Mouse (Mus musculus) intestine, embryonic 15.5 days (tissue): ENCODE measurements around the gene Hcfc2. TPM values are rescaled to one million over a fixed set of nuclear protein-coding genes. Genes with fewer than 3 reads are reported as not detected.
A peak's percentile ranks its signal among the peaks of the same experiment; 100 is the strongest.

Source experiments
- ATAC-seq: fragments of 200-750 bp; cut with Nextera tagmentation; 2 replicates; pipeline ENCODE4 v1.8.0; 2017; ENCODE audit warnings: moderate TSS enrichment, moderate library complexity
- H3K27ac ChIP-seq: fragments of 300-500 bp; sonication (generic); 2 replicates; pipeline ENCODE4 v1.5.1; 2015; ENCODE audit warnings: mild to moderate bottlenecking, inconsistent platforms
- H3K27me3 ChIP-seq: fragments of 300-500 bp; sonication (generic); replicated peaks from 2 replicates; pipeline ENCODE4 v1.6.1; 2015; ENCODE audit warnings: inconsistent platforms
- H3K36me3 ChIP-seq: fragments of 300-500 bp; sonication (generic); 2 replicates; pipeline ENCODE4 v1.6.1; 2015; ENCODE audit warnings: inconsistent platforms
- H3K4me1 ChIP-seq: fragments of 300-500 bp; sonication (generic); replicated peaks from 2 replicates; pipeline ENCODE4 v1.6.1; 2015; ENCODE audit warnings: inconsistent platforms
- H3K4me2 ChIP-seq: fragments of 300-500 bp; sonication (generic); replicated peaks from 2 replicates; pipeline ENCODE4 v1.6.1; 2015; ENCODE audit warnings: mild to moderate bottlenecking, inconsistent platforms
- H3K4me3 ChIP-seq: fragments of 300-500 bp; sonication (generic); replicated peaks from 2 replicates; pipeline ENCODE4 v1.5.1; 2015; ENCODE audit warnings: inconsistent platforms
- H3K9ac ChIP-seq: fragments of 300-500 bp; sonication (generic); 2 replicates; pipeline ENCODE4 v1.6.1; 2015; ENCODE audit warnings: inconsistent platforms
- H3K9me3 ChIP-seq: fragments of 300-500 bp; sonication (generic); 2 replicates; pipeline ENCODE4 v1.6.1; 2016; ENCODE audit warnings: inconsistent platforms
- WGBS: fragments of 180-500 bp; shearing (Covaris S2); methylation state at CpG from one replicate; pipeline ENCODE4 v1.1.7; 2015; 5-methylcytosine and 5-hydroxymethylcytosine counted together
- polyA plus RNA-seq: library from polyadenylated mRNA; unstranded; fragments of >200 nt; fragmentation: Nextera tagmentation; extraction: Ambion mirVana; gene quantifications from 2 replicates; pipeline ENCODE4 v1.2.1, GENCODE M21; 2015

Hcfc2 gene
- polyA plus RNA-seq, 1 experiment from 2014 or later: 33.5 TPM

DNA sequence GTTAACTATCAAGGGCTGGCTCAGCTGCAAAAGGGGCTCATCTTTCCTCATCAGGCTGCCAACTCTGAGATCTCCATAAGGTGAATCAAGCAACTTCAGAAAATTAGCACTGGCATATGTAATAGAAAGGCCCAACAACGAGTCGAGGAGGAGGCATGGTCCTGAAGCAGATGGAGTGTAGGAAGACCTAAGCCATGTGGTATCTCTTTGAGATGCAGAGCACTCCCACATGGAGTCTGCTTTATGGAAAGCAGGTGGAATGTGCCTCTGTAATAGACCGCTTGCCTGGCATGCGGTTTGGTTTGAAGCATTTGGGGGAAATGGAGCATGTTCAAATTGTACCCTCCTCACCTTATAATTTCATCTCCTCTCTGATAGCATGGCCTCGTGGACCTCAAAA, 15.2 kb upstream of the Hcfc2 start:
- no peak overlapping the region for H3K27ac ChIP-seq
- no peak overlapping the region for H3K4me3 ChIP-seq
- ATAC-seq: no peak
- H3K9ac ChIP-seq: no peak overlapping the region
- no peaks in the 10 kb centered on the region for H3K4me1 ChIP-seq
- 92% methylated on average over 5 of the region's 5 CpGs for WGBS
- no peaks in the 10 kb centered on the region for H3K9me3 ChIP-seq
- H3K36me3 ChIP-seq: no peaks in the 10 kb centered on the region
- H3K4me2 ChIP-seq: no peak overlapping the region
- no peaks in the 10 kb centered on the region for H3K27me3 ChIP-seq

DNA sequence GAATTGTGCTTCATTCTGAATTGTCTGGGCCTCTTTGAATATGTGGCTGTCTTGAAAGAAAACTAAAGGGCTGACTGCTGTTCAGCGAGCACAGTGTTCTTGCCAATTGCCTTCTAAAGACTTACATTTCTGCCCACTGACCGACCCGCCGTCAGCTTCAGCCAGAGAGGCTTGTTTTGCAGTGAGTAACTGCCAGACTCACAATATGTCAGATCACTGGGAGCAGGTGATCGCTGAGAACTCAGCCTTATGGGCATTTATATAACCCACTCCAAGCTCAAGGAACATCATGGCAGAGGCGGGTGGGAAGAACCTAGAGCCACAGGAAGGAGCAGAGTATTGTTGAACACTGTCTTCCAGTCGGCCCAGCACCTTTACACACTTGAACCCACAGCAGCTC, 14.3 kb upstream of the Hcfc2 start:
- H3K9ac ChIP-seq: no peak overlapping the region
- 84% methylated on average over 7 of the region's 7 CpGs for WGBS
- no peak overlapping the region for H3K4me3 ChIP-seq
- H3K4me1 ChIP-seq: no peaks in the 10 kb centered on the region
- H3K27me3 ChIP-seq: no peaks in the 10 kb centered on the region
- H3K9me3 ChIP-seq: no peaks in the 10 kb centered on the region
- no peaks in the 10 kb centered on the region for H3K36me3 ChIP-seq
- no peak for ATAC-seq
- H3K27ac ChIP-seq: no peak overlapping the region
- no peak overlapping the region for H3K4me2 ChIP-seq

DNA sequence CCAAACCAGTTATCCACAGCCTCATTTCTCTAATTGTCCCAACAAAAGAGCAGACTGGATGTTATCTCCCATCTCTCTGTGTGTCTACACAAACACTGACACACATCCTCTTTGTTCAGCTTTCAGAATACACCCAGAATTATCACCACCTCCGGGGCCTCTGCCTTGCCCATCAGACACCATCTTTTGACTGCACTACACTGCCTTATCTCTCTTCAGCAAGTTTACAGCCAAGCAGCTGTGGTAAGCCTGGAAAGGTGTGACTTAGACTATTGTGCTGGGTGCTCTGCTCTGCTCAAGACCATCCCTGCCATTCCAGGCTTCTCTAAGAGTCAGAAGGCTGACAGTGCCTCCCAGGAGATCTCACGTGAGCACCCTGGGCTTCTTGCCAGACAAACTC, 10.5 kb upstream of the Hcfc2 start:
- Histone ChIP-seq H3K4me2 (no peak overlapping the region), H3K27me3 (no peaks in the 10 kb centered on the region), H3K36me3 (no peaks in the 10 kb centered on the region), H3K9ac (no peak overlapping the region), H3K4me1 (peaks cover under 1% of the 10 kb centered on the region; the same call in 1 of the 2 replicates), H3K27ac (no peak overlapping the region), H3K4me3 (no peak overlapping the region), H3K9me3 (no peaks in the 10 kb centered on the region)
- no peak for ATAC-seq
- WGBS: 59% methylated on average over 2 of the region's 2 CpGs

DNA sequence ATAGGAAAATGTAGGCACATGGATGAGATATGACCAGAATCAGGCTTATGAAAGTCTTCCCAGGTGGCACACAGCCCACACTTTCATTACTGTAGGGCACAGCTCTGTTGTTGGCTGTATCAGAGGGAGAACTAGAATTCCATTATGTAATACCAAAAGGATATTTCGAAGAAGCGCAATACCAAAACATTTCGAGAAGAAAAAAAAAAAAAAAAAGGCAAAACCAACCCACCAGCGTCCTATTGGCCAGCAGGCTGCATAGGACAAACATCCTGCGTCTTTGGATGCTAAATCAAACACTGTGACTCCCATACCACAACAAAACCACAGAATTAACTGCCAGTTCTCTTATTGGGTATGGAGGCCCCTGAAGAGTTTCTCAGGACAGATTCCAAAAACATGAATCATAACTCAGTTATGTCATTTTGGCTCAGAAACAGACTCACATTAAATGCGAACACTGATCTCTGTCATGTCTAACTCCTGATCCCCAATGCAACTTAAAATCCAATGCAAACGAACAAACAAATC, 6.2 kb upstream of the Hcfc2 start:
- peak overlapping the region; percentile 68 for H3K27ac ChIP-seq
- no peaks in the 10 kb centered on the region for H3K36me3 ChIP-seq
- no peaks in the 10 kb centered on the region for H3K27me3 ChIP-seq
- H3K9ac ChIP-seq: no peak overlapping the region
- peak; percentile 12; the same call in 1 of the 2 replicates for ATAC-seq
- peaks cover 7% of the 10 kb centered on the region; the same call in 1 of the 2 replicates for H3K4me1 ChIP-seq
- peak overlapping the region; percentile 61 for H3K4me2 ChIP-seq
- 43% methylated on average over 7 of the region's 7 CpGs for WGBS
- peak overlapping the region; percentile 21 for H3K4me3 ChIP-seq
- H3K9me3 ChIP-seq: no peaks in the 10 kb centered on the region

DNA sequence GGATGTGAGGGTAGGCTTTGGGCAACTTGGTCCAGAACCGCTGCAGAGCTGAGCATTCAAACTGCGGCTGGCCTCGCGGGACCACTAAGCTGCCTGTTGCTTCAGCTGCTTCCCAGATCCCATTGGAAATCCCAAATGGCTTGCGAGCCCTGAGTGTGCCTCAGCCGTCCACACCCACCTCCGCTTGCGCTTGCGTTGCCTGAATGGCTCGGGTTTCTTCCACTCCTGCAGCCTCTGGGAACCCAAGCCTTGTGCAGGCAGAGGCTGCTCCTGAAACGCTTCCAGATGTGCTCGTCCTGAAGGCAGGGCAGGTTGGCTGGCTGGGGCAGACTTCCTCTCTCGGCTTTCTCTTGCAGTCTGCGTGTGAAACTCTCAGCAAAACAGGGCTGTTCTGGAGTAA, 5.5 kb upstream of the Hcfc2 start, which contains the start of gene Glt8d2:
Glt8d2 (minus strand) TSS at position 157 of the 400 bp plus-strand sequence.
- no peaks in the 10 kb centered on the region for H3K36me3 ChIP-seq
- peak within 1 kb of the TSS; percentile 21 for H3K4me3 ChIP-seq
- ATAC-seq: peak; percentile 87
- no peaks in the 10 kb centered on the region for H3K27me3 ChIP-seq
- H3K9me3 ChIP-seq: no peaks in the 10 kb centered on the region
- H3K9ac ChIP-seq: no peak within 1 kb of the TSS
- peaks cover 7% of the 10 kb centered on the region; the same call in 1 of the 2 replicates for H3K4me1 ChIP-seq
- peak within 1 kb of the TSS; percentile 61 for H3K4me2 ChIP-seq
- WGBS: 1% methylated on average over 14 of the region's 14 CpGs
- peak within 1 kb of the TSS; percentile 68 for H3K27ac ChIP-seq

DNA sequence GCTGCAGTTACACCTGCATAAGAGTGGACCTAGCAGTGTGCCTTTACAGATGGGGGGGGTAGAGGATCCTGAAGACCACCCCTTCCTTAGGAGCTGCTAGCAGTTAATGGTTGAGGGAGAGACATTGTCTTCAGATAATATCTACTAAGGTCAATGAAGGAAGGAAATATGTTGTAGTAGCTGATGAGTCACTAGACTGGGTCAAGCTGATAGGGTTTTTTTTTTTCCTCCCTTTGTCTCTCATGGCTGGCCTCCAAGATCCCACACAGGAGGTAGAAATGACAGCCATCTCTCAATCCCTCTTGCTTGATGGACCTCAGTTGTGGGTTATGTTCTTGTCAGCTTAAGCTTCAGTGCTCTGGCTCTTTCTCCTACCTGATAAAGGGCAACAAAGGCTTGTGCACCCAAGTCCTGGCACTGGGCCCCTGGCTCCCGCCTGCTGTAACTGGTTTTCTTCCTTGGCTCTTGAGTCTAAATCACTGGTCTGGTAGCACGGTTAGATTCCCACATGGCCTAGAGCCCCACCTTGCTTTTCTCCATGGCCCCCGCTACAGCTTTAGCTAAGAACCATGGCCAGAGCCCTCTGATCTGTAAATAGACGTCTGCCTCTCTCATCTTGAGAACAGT, 606 bp downstream of the Hcfc2 start:
- H3K27me3 ChIP-seq: no peaks in the 10 kb centered on the region
- H3K9me3 ChIP-seq: no peaks in the 10 kb centered on the region
- H3K9ac ChIP-seq: no peak overlapping the region
- H3K4me2 ChIP-seq: no peak overlapping the region
- no peaks in the 10 kb centered on the region for H3K36me3 ChIP-seq
- H3K27ac ChIP-seq: no peak overlapping the region
- 66% methylated on average over 4 of the region's 4 CpGs for WGBS
- ATAC-seq: no peak
- H3K4me1 ChIP-seq: 0 out of 2 replicates have a peak, but pooled peaks cover 7% of the 10 kb centered on the region
- no peak overlapping the region for H3K4me3 ChIP-seq

DNA sequence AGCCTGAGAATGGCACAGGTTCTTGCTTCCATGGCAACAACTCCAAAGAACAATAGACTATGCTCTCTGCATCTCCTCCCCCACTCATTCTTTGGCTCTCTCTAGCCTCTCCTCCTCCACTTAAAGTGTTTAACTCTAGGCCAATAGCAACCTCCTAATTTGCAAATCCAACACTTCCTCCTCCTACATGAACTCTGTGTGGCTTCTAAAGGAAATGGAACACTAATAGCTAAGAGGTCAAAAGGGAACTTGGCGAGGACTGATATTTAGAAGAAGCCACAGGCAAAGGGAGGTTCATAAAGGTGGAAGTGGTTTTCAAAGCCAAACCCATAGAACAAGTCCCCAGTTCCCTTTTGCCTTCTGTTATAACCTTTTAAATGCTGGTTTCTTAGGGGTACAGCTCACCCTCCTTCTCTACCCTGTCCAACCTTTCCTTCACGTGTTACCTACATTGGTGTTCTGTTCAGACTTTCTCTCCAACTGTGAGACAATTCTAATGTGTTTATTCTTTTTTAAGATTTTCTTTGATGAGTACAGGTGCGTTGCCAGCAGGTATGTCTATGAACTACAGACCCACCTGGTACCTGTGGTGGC, 1.4 kb downstream of the Hcfc2 start:
- Histone ChIP-seq H3K4me2 (no peak overlapping the region), H3K27me3 (no peaks in the 10 kb centered on the region), H3K9ac (no peak overlapping the region), H3K27ac (no peak overlapping the region), H3K4me1 (0 out of 2 replicates have a peak, but pooled peaks cover 7% of the 10 kb centered on the region), H3K4me3 (no peak overlapping the region), H3K36me3 (no peaks in the 10 kb centered on the region), H3K9me3 (no peaks in the 10 kb centered on the region)
- no peak for ATAC-seq
- 82% methylated on average over 3 of the region's 3 CpGs for WGBS

DNA sequence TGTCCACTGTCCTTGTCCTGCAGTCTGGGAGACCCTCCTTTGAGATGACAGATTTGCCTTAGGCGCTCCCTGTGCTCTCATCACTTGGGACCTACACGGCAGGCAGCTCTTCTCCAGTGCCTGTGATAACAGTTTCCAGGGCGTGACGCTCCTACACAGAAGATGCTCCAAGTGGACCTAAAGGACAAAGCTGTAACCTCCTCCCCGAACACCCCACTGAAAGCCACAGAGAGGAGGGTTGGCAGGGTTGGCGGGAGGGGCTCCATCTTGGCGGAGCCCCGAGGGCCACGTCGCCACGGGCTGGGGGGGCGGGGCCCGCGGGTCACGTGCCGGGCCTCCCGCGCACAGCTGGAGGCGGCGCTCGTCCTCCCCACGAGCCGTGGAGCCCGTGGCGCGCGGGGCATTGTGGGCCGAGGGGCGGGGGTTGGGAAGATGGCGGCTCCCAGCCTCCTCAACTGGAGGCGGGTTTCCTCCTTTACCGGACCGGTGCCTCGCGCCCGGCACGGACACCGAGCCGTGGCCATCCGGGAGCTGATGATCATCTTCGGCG, 2.8 kb downstream of the Hcfc2 start:
- H3K36me3 ChIP-seq: no peaks in the 10 kb centered on the region
- peak; percentile 98 for ATAC-seq
- WGBS: under 1% methylated on average over 40 of the region's 42 CpGs
- H3K4me3 ChIP-seq: peak overlapping the region; percentile 92
- peak overlapping the region; percentile 78 for H3K9ac ChIP-seq
- H3K27ac ChIP-seq: peak overlapping the region; percentile 54
- H3K9me3 ChIP-seq: no peaks in the 10 kb centered on the region
- H3K4me1 ChIP-seq: 0 out of 2 replicates have a peak, but pooled peaks cover 7% of the 10 kb centered on the region
- H3K27me3 ChIP-seq: no peaks in the 10 kb centered on the region
- H3K4me2 ChIP-seq: peak overlapping the region; percentile 76

DNA sequence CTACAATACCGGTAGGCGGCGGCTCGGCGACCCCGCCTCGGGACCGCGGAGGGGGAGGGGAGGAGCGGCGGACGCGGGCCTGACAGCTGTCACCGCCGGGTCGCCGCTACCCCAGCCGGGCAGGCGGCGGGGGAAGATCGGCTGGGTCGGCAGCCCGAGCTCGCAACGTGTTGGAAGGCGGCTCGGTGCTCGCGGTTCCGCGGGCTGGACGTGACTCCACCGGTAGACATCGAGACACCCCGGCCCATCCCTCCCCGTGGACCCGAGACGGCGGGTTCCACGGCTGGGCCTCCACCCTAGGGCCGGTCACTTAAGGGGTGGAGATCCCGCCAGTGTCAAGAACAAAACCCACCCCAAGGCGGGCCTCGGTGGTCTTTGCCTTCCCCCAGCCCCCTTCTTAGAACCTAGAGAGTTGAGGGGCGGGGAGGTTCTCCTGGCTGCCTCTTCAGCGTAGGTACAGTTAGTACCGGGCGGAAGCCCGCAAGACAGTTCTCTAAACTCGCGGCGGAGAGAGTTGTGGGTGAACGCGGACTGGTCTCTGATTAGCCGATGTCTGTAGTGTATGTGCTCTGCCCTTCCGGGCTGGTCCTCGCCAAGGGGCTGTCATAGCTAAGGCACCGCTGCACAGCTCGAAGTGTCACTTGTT, 3.5 kb downstream of the Hcfc2 start:
- peak overlapping the region; percentile 92 for H3K4me3 ChIP-seq
- 0% methylated on average over 58 of the region's 59 CpGs for WGBS

DNA sequence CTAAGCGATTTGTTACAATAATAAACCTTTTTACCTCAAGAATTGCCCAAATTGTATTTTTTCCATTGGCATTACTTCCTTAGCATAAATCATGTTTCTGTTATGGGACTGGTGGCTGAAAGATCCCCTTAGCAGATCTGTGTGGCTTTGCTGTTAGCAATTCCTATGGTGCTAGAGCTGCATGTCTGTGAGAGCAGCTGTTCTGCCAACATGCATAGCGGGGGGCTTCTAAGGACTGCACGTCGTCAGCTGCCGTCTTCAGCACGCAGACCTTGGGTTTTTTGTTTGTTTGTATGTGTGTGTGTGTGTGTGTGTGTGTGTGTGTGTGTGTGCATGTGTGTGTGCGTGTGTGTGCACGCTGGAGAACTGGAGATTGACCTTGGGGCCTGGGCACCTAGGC, 45.4 kb downstream of the Hcfc2 start:
- 80% methylated on average over 8 of the region's 8 CpGs for WGBS
- Histone ChIP-seq H3K9ac (no peak overlapping the region), H3K36me3 (peaks cover 4% of the 10 kb centered on the region; the same call in 1 of the 2 replicates), H3K27me3 (no peaks in the 10 kb centered on the region), H3K4me2 (no peak overlapping the region), H3K4me3 (no peak overlapping the region), H3K4me1 (no peaks in the 10 kb centered on the region), H3K9me3 (no peaks in the 10 kb centered on the region), H3K27ac (no peak overlapping the region)
- no peak for ATAC-seq

More for the DNA sequence above, 3.5 kb downstream of the Hcfc2 start:
- ATAC-seq: peak; percentile 88
- Histone ChIP-seq H3K9ac (peak overlapping the region; percentile 78), H3K4me1 (0 out of 2 replicates have a peak, but pooled peaks cover 7% of the 10 kb centered on the region), H3K27ac (peak overlapping the region; percentile 51), H3K36me3 (no peaks in the 10 kb centered on the region), H3K27me3 (no peaks in the 10 kb centered on the region), H3K9me3 (no peaks in the 10 kb centered on the region), H3K4me2 (peak overlapping the region; percentile 76)

DNA sequence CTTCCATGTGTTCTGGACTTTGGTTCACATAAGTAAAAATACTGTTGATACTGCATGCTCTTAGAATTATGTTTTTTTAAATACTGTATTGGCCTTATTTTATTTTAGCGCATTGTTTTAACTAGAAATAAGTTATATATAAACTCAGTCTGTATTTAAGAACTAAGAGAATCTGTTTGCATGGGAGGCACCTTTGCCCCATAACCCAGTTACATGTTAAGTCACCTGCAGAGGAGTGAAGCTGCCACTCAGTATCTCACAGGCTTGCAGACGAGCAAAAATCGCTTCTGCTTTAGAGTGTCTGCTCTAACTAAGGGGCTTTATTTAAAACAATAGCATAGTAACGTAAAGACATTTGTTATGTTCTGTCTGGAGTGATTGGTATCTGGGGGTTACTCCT, 45.9 kb downstream of the Hcfc2 start:
- Histone ChIP-seq H3K9me3 (no peaks in the 10 kb centered on the region), H3K36me3 (peaks cover 5% of the 10 kb centered on the region; the same call in 1 of the 2 replicates), H3K4me2 (no peak overlapping the region), H3K27me3 (no peaks in the 10 kb centered on the region), H3K27ac (no peak overlapping the region), H3K9ac (no peak overlapping the region), H3K4me3 (no peak overlapping the region), H3K4me1 (no peaks in the 10 kb centered on the region)
- no peak for ATAC-seq
- WGBS: 86% methylated on average over 4 of the region's 4 CpGs

DNA sequence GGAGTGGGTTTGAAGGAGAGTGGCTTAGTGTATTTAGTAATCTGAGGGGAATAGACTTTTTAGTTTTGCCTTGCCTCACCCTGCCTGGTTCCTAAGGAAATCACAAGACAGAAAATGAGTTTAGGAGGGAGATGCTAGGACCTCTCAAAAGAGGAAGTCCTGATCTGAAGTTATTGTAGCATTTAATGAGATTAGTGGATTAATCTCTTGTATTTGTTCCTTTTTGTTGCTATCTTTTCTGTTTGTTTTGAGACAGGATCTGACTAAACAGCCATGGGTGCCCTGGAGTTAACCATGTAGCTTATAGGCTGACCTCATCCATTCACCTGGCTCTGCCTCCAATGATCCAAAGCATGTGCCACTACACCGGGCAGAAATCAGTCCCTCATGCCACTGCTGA, 46.6 kb downstream of the Hcfc2 start:
- peaks cover 12% of the 10 kb centered on the region for H3K36me3 ChIP-seq
- H3K27ac ChIP-seq: no peak overlapping the region
- H3K4me2 ChIP-seq: no peak overlapping the region
- H3K9me3 ChIP-seq: no peaks in the 10 kb centered on the region
- no peak overlapping the region for H3K9ac ChIP-seq
- WGBS: 78% methylated on average over 1 of the region's 1 CpGs
- H3K4me1 ChIP-seq: no peaks in the 10 kb centered on the region
- no peak overlapping the region for H3K4me3 ChIP-seq
- ATAC-seq: no peak
- H3K27me3 ChIP-seq: no peaks in the 10 kb centered on the region
